Mouse (Mus musculus): ENCODE measurements around the gene Rubcn. TPM values are rescaled to one million over a fixed set of nuclear protein-coding genes. Genes with fewer than 3 reads are reported as not detected.
"Not testable (repeated sequence)": the region's sequence is repeated elsewhere in the genome, so short reads cannot be mapped to it uniquely, and the experiment has no call there.

Rubcn gene
- polyA plus RNA-seq (2012; rRNA removed) = 34.3 and 47.6 TPM in 2 replicates

GRCm38 (mm10) chr16:32877343-32878156 lies at the start of gene Rubcn, which contains the start of gene Fyttd1:
Rubcn (minus strand) TSS chr16:32877766.
Fyttd1 (plus strand) TSS chr16:32877500.
- Histone ChIP-seq H3K4me1 (ENCODE audit: control insufficient read depth, insufficient read depth, low read length) (peaks cover 6% of the 10 kb centered on the region; the same call in 1 of the 2 replicates), H3K4me3 (replicated peaks; ENCODE audit: extremely low read depth, low read depth, low read length) (peak within 1 kb of the TSS; percentile 79)
- peak; percentile 91 for DNase-seq
- under 1% methylated on average over 80 of the region's 83 CpGs for WGBS
- TF ChIP-seq POLR2A (IDR thresholded peaks at IDR 0.05; ENCODE audit: borderline replicate concordance, extremely low read depth, low read depth, low read length) (peak; percentile 80; the same call in 1 of the 2 replicates), CTCF (IDR thresholded peaks at IDR 0.05; ENCODE audit: insufficient read depth, low read length) (no peak)

DNA sequence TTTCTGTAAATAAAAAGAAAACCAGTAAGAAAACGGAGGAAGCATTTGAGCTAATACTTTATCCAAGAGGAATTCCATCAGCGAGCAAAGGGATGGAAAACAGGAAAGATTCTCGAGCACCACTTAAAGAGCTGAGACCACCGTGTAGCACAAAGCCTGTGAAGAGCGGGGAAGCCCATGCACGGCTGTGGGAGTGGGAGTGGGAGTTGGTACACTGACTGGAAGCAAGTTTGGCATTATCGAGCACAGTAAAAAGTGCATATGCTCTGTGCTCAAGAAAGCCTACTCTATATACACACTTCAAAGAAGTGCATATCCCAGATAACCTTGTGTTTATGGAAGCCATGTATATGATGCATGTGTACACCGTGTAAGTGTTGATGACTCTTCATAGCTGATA lies 49.5 kb upstream of the Rubcn start:
- H3K4me3 ChIP-seq (replicated peaks; ENCODE audit: extremely low read depth, low read depth, low read length) = no peak overlapping the region
- TF ChIP-seq CTCF (IDR thresholded peaks at IDR 0.05; ENCODE audit: insufficient read depth, low read length) (no peak), POLR2A (IDR thresholded peaks at IDR 0.05; ENCODE audit: borderline replicate concordance, extremely low read depth, low read depth, low read length) (no peak)
- 86% methylated on average over 8 of the region's 8 CpGs for WGBS

DNA sequence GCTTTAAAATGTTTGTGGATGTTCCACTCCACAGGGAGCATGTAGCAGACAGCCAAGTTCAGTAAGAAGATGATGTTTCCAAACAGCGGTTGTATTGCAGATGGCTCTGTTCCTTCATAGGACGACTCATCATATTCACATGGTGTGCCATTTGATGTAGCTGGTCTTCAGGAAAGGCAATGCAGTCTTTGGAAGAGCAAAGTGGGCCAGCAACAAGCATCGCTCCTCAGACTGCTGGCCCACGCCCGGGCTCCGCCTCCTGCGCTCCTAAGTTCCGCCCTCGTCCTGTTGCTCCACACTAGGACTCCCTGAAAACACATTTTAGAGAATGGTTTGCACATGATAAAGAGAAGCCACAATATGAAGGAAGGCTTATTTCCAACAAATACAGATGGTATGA lies 49.1 kb upstream of the Rubcn start:
- DNase-seq; H3K4me3 ChIP-seq (replicated peaks; ENCODE audit: extremely low read depth, low read depth, low read length); H3K4me1 ChIP-seq (ENCODE audit: control insufficient read depth, insufficient read depth, low read length): not testable (repeated sequence)
- WGBS = 86% methylated on average over 9 of the region's 9 CpGs

More for the DNA sequence above, 49.5 kb upstream of the Rubcn start:
- no peaks in the 10 kb centered on the region; the same call in 1 of the 2 replicates for H3K4me1 ChIP-seq (ENCODE audit: control insufficient read depth, insufficient read depth, low read length)
- no peak for DNase-seq

GRCm38 (mm10) chr16:32915292-32916068 lies 37.9 kb upstream of the Rubcn start:
- Histone ChIP-seq H3K4me1 (ENCODE audit: control insufficient read depth, insufficient read depth, low read length) (peaks cover 10% of the 10 kb centered on the region), H3K4me3 (replicated peaks; ENCODE audit: extremely low read depth, low read depth, low read length) (no peak overlapping the region)
- TF ChIP-seq CTCF (IDR thresholded peaks at IDR 0.05; ENCODE audit: insufficient read depth, low read length) = no peak
- TF ChIP-seq POLR2A (IDR thresholded peaks at IDR 0.05; ENCODE audit: borderline replicate concordance, extremely low read depth, low read depth, low read length) = no peak
- 61% methylated on average over 9 of the region's 9 CpGs for WGBS
- no peak for DNase-seq

DNA sequence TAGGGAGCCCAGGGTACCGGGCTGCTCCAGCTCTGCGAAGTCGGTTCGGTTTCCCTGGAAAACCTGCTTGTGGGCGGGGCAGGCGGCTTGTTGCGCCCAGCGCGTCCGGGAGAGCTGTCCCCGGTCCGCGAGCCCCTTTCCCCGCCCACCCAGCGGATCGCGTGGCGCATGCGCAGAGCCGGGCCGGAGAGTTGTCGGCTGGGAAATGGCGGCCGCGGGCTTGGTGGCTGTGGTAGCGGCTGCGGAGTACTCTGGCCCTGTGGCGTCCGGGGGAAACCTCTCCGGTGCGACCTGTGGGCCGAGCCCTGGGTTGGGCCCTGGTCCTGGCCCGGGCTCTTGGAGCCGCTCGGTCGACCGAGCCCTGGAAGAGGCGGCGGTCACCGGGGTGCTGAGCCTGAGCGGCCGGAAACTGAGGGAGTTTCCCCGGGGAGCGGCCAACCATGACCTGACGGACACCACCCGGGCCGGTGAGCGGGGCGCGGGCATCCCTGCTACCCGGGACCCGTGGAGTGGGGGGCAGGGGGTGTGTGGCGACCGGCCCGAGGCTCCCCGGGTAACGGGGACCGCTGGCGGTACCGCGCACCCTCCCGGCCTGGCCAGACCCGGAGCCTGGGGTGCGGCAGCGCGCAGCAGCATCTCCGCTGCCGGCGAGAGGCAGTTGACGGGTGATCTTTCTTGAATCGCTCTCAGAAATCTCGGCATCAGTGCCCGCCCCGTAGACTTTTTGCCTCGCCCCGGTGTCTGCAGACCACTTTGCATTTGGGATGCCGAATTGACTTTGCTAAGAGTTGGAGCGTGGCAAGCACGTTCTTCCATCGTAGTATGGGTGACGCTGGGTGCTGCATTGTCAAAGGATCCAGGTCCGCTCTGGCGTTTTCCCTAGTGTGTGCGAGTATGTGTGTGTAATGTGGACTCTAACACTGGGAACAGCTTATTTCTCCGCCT lies 36.6 kb upstream of the Rubcn start, which contains the start of gene Lrch3:
Lrch3 (plus strand) TSS at position 164 of the 945 bp plus-strand sequence.
- TF ChIP-seq POLR2A (IDR thresholded peaks at IDR 0.05; ENCODE audit: borderline replicate concordance, extremely low read depth, low read depth, low read length) (peak; percentile 94), CTCF (IDR thresholded peaks at IDR 0.05; ENCODE audit: insufficient read depth, low read length) (no peak)
- Histone ChIP-seq H3K4me3 (replicated peaks; ENCODE audit: extremely low read depth, low read depth, low read length) (peak within 1 kb of the TSS; percentile 73), H3K4me1 (ENCODE audit: control insufficient read depth, insufficient read depth, low read length) (peaks cover 12% of the 10 kb centered on the region)
- DNase-seq = peak; percentile 96
- WGBS = under 1% methylated on average over 85 of the region's 85 CpGs

DNA sequence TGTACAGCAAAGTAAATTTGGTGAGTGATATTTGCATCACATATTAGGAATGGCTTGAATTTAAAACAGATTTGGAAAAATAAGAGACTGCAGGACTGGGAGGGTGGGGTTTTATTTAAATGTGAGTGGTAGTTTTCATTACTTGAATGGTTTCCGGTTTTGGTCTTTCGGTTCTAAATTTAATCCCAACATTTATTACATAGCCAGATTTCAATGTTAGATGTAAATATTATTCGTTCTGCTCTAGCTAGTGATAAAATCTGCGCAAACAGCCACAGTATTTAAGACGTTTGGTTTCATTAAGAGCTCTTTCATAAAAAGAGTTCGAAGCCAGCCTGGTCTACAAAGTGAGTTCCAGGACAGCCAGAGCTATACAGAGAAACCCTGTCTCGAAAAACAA lies 35.6 kb upstream of the Rubcn start:
- peaks cover 12% of the 10 kb centered on the region for H3K4me1 ChIP-seq (ENCODE audit: control insufficient read depth, insufficient read depth, low read length)
- TF ChIP-seq POLR2A (IDR thresholded peaks at IDR 0.05; ENCODE audit: borderline replicate concordance, extremely low read depth, low read depth, low read length) (no peak), CTCF (IDR thresholded peaks at IDR 0.05; ENCODE audit: insufficient read depth, low read length) (no peak)
- DNase-seq = no peak
- 42% methylated on average over 7 of the region's 7 CpGs for WGBS
- H3K4me3 ChIP-seq (replicated peaks; ENCODE audit: extremely low read depth, low read depth, low read length) = no peak overlapping the region

GRCm38 (mm10) chr16:32906727-32907126 lies 29.2 kb upstream of the Rubcn start:
- WGBS = 67% methylated on average over 8 of the region's 8 CpGs
- Histone ChIP-seq H3K4me3 (replicated peaks; ENCODE audit: extremely low read depth, low read depth, low read length) (no peak overlapping the region), H3K4me1 (ENCODE audit: control insufficient read depth, insufficient read depth, low read length) (0 out of 2 replicates have a peak, but pooled peaks cover 2% of the 10 kb centered on the region)
- TF ChIP-seq CTCF (IDR thresholded peaks at IDR 0.05; ENCODE audit: insufficient read depth, low read length) = no peak
- no peak for TF ChIP-seq POLR2A (IDR thresholded peaks at IDR 0.05; ENCODE audit: borderline replicate concordance, extremely low read depth, low read depth, low read length)
- DNase-seq = no peak

DNA sequence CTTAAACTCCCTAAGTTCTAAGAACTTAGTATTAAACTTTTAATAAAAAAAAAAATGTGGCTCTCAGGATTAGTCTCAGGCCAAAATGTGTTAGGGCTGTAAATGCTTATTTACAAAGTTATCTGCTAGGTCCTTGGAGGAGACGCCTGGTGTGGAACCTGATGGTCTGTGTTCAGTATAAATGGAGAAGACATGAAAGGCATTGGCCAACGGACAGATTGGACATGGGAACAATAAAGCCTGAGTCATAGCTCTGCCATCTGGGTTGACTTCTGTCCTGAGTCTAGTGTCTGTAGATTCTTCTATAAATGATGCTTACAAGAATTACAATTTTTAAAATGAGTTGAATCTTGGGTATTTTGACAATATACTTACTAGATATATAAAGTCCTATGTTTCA lies 28.6 kb upstream of the Rubcn start:
- H3K4me3 ChIP-seq (replicated peaks; ENCODE audit: extremely low read depth, low read depth, low read length) = no peak overlapping the region
- 0 out of 2 replicates have a peak, but pooled peaks cover 2% of the 10 kb centered on the region for H3K4me1 ChIP-seq (ENCODE audit: control insufficient read depth, insufficient read depth, low read length)
- WGBS = 76% methylated on average over 2 of the region's 2 CpGs
- DNase-seq = no peak
- no peak for TF ChIP-seq CTCF (IDR thresholded peaks at IDR 0.05; ENCODE audit: insufficient read depth, low read length)
- TF ChIP-seq POLR2A (IDR thresholded peaks at IDR 0.05; ENCODE audit: borderline replicate concordance, extremely low read depth, low read depth, low read length) = no peak

DNA sequence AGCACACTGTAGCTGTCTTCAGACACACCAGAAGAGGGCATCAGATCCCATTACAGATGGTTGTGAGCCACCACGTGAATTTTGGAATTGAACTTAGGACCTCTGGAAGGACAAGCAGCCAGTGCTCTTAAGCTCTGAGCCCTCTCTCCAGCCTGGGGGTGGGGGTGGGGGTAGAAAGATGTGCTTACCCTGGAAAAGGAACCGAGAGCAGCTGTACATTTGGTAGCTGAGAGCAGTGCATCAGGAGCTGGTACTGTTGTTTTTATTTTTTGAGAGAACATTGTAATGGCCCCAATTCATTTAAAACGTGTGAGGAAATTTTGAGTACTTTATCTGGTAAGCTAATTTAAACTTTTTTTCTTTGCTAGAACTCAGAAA lies 24.5 kb upstream of the Rubcn start:
- no peak for TF ChIP-seq CTCF (IDR thresholded peaks at IDR 0.05; ENCODE audit: insufficient read depth, low read length)
- H3K4me3 ChIP-seq (replicated peaks; ENCODE audit: extremely low read depth, low read depth, low read length) = no peak overlapping the region
- no peaks in the 10 kb centered on the region for H3K4me1 ChIP-seq (ENCODE audit: control insufficient read depth, insufficient read depth, low read length)
- DNase-seq = no peak
- 65% methylated on average over 3 of the region's 3 CpGs for WGBS
